Mouse (Mus musculus) stomach, embryonic 14.5 days (tissue): Measurements from ENCODE around the gene Daam1. TPM values are rescaled to one million over a fixed set of nuclear protein-coding genes. Genes with fewer than 3 reads are reported as not detected.
"Not testable (repeated sequence)": the region's sequence is repeated elsewhere in the genome, so short reads cannot be mapped to it uniquely, and the experiment has no call there.

Source experiments
- ATAC-seq: fragments of 200-750 bp; cut with Nextera tagmentation; 2 replicates; pipeline ENCODE4 v1.8.0; 2017; ENCODE audit warnings: low read depth, moderate TSS enrichment; ENCODE audit not compliant: insufficient number of reproducible peaks, insufficient read depth, low FRiP score
- H3K27ac ChIP-seq: fragments of 300-500 bp; sonication (generic); 2 replicates; pipeline ENCODE4 v1.5.1; 2014; ENCODE audit warnings: mild to moderate bottlenecking, low read length, moderate library complexity, mixed read lengths
- H3K27me3 ChIP-seq: fragments of 300-500 bp; sonication (generic); 2 replicates; pipeline ENCODE4 v1.6.1; 2014; ENCODE audit warnings: low read length, control low read depth, mixed read lengths; ENCODE audit not compliant: control insufficient read depth, insufficient read depth
- H3K36me3 ChIP-seq: fragments of 300-500 bp; sonication (generic); 2 replicates; pipeline ENCODE4 v1.6.1; 2014; ENCODE audit warnings: mild to moderate bottlenecking, control low read depth, low read length, moderate library complexity, mixed read lengths; ENCODE audit not compliant: control insufficient read depth, insufficient read depth
- H3K4me1 ChIP-seq: fragments of 300-500 bp; sonication (generic); 2 replicates; pipeline ENCODE4 v1.6.1; 2014; ENCODE audit warnings: low read length, control low read depth, mixed read lengths; ENCODE audit not compliant: control insufficient read depth, insufficient read depth
- H3K4me2 ChIP-seq: fragments of 300-500 bp; sonication (generic); replicated peaks from 2 replicates; pipeline ENCODE4 v1.6.1; 2014; ENCODE audit warnings: low read depth, low read length, control low read depth
- H3K4me3 ChIP-seq: fragments of 300-500 bp; sonication (generic); 2 replicates; pipeline ENCODE4 v1.5.1; 2014; ENCODE audit warnings: low read depth, low read length, control low read depth
- H3K9ac ChIP-seq: fragments of 300-500 bp; sonication (generic); replicated peaks from 2 replicates; pipeline ENCODE4 v1.6.1; 2014; ENCODE audit warnings: low read depth, mild to moderate bottlenecking, control low read depth, low read length, moderate library complexity, mixed read lengths
- H3K9me3 ChIP-seq: fragments of 300-500 bp; sonication (generic); 2 replicates; pipeline ENCODE4 v1.6.1; 2016; ENCODE audit warnings: low read depth, low read length, control low read depth; ENCODE audit not compliant: control insufficient read depth
- WGBS: fragments of 180-500 bp; shearing (Covaris S2); extraction: QIAGEN DNeasy Blood & Tissue Kit; methylation state at CpG from one replicate; pipeline ENCODE4 v1.1.7; 2014; 5-methylcytosine and 5-hydroxymethylcytosine counted together
- polyA plus RNA-seq: library from polyadenylated mRNA; unstranded; fragments of >200 nt; fragmentation: Nextera tagmentation; extraction: Ambion mirVana; gene quantifications from 2 replicates; pipeline ENCODE4 v1.2.1, GENCODE M21; 2014

Daam1 gene
- polyA plus RNA-seq, 1 experiment from 2014 or later, result 18.6 TPM

GRCm38 (mm10) chr12:71846416-71846815 lies 15.5 kb downstream of the Daam1 start:
- WGBS, result 95% methylated on average over 4 of the region's 4 CpGs

DNA sequence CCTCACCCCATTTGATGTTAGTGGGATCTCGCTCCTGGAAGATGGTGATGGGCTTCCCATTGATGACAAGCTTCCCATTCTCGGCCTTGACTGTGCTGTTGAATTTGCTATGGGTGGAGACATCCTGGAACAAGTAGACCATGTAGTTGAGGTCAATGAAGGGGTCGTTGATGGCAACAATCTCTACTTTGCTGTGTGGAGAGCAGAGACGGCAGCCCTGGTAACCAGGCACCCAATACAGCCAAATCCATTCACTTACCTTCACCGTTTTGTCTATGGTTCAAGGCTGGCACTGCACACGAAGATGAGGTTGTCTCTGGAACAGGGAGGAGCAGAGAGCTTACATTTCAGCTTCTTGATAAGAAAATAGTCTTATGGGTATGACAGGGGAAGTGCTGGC lies 16.1 kb downstream of the Daam1 start:
- H3K27me3 ChIP-seq, H3K9ac ChIP-seq, H3K4me3 ChIP-seq, H3K9me3 ChIP-seq, H3K36me3 ChIP-seq, H3K4me2 ChIP-seq, H3K27ac ChIP-seq, ATAC-seq: not testable (repeated sequence)
- peaks cover 12% of the 10 kb centered on the region; the same call in 1 of the 2 replicates for H3K4me1 ChIP-seq
- 91% methylated on average over 6 of the region's 6 CpGs for WGBS

More at GRCm38 (mm10) chr12:71846416-71846815, 15.5 kb downstream of the Daam1 start:
- H3K9ac ChIP-seq, H3K4me3 ChIP-seq, H3K4me2 ChIP-seq, H3K27me3 ChIP-seq, H3K36me3 ChIP-seq, ATAC-seq, H3K27ac ChIP-seq, H3K9me3 ChIP-seq: not testable (repeated sequence)
- H3K4me1 ChIP-seq, result peaks cover 18% of the 10 kb centered on the region; the same call in 1 of the 2 replicates

- Histone ChIP-seq H3K4me3 (no peak overlapping the region), H3K4me2 (no peak overlapping the region), H3K9me3 (no peaks in the 10 kb centered on the region), H3K9ac (no peak overlapping the region), H3K27me3 (no peaks in the 10 kb centered on the region), H3K4me1 (peaks cover 6% of the 10 kb centered on the region; the same call in 1 of the 2 replicates), H3K36me3 (no peaks in the 10 kb centered on the region), H3K27ac (no peak overlapping the region)
- 65% methylated on average over 5 of the region's 5 CpGs for WGBS
- ATAC-seq, result no peak
Observed at GRCm38 (mm10) chr12:71847617-71848016, 16.7 kb downstream of the Daam1 start.

DNA sequence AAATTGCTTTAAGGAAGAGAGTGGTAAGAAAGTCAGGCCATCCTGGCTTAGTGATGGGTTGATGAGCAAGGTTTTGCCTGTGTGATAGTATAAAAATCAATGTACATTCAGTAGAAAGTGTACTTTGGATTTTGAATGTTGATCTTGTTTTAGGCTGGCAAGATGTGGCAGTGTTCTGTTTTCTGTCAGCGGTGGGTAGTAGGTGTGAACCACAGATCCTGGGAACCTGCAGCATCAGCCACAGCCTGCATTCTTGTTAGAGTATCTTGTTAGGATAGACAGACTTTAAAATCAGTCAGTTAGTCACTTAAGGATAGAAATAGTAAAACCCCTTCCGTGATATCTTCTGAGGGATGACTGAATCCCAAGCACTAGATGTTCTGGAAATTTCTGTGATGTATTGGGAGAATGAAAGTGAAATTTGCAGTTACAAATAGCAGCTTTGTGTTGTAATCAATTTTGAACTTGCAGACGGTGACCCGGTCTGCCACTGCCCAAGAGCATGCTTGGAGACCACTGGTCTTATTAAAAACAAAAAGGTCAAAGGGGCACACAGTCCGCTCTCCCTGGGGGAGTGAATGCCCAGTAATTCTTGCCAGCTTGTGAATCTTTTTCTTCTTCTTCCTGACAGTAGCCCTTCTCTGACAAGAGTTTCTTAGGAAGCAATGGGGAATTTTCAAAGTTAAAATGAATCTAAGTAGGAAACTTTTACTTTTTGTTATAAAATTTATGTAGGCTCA lies 17.3 kb downstream of the Daam1 start:
- no peak overlapping the region for H3K9ac ChIP-seq
- no peaks in the 10 kb centered on the region for H3K9me3 ChIP-seq
- H3K4me1 ChIP-seq, result peaks cover 5% of the 10 kb centered on the region; the same call in 1 of the 2 replicates
- no peak for ATAC-seq
- no peaks in the 10 kb centered on the region for H3K36me3 ChIP-seq
- H3K27ac ChIP-seq, result no peak overlapping the region
- H3K27me3 ChIP-seq, result no peaks in the 10 kb centered on the region
- WGBS, result 45% methylated on average over 5 of the region's 5 CpGs
- no peak overlapping the region for H3K4me2 ChIP-seq
- no peak overlapping the region for H3K4me3 ChIP-seq

GRCm38 (mm10) chr12:71849051-71849450 lies 18.2 kb downstream of the Daam1 start:
- H3K9ac ChIP-seq, result no peak overlapping the region
- H3K4me2 ChIP-seq, result no peak overlapping the region
- no peaks in the 10 kb centered on the region for H3K27me3 ChIP-seq
- no peak overlapping the region for H3K27ac ChIP-seq
- H3K36me3 ChIP-seq, result no peaks in the 10 kb centered on the region
- no peak for ATAC-seq
- peaks cover 5% of the 10 kb centered on the region; the same call in 1 of the 2 replicates for H3K4me1 ChIP-seq
- H3K4me3 ChIP-seq, result no peak overlapping the region
- 94% methylated on average over 7 of the region's 7 CpGs for whole genome bisulfite sequencing
- no peaks in the 10 kb centered on the region for H3K9me3 ChIP-seq

- Histone ChIP-seq H3K4me1 (peaks cover 7% of the 10 kb centered on the region; the same call in 1 of the 2 replicates), H3K36me3 (no peaks in the 10 kb centered on the region), H3K4me2 (no peak overlapping the region), H3K27me3 (no peaks in the 10 kb centered on the region), H3K9ac (no peak overlapping the region), H3K4me3 (no peak overlapping the region), H3K27ac (no peak overlapping the region), H3K9me3 (no peaks in the 10 kb centered on the region)
- 34% methylated on average over 5 of the region's 5 CpGs for WGBS
- ATAC-seq, result no peak
Observed at GRCm38 (mm10) chr12:71850135-71850534, 19.3 kb downstream of the Daam1 start.

DNA sequence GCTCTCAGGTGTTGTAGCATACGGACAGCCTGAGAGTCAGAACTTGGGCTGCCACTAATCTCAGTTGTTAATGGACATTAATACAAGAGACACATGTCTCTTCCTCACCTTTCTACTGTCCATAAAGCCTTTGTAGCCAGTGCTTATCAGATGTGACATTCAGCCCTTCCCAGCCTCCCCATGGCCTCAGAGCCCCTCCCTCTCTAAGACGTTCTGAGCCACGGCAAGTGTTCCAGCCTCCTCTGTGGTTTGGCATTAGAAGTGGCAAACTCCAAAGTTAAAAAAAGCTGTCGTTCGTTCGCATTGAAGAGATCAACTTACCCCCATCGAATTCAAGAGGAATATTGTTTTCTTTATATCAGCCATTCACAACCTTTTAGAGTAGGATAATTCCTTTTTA lies 21.8 kb downstream of the Daam1 start:
- Histone ChIP-seq H3K4me2 (no peak overlapping the region), H3K9me3 (no peaks in the 10 kb centered on the region), H3K27me3 (no peaks in the 10 kb centered on the region), H3K36me3 (no peaks in the 10 kb centered on the region), H3K4me1 (peaks cover 24% of the 10 kb centered on the region), H3K4me3 (no peak overlapping the region), H3K9ac (no peak overlapping the region), H3K27ac (no peak overlapping the region)
- no peak for ATAC-seq
- WGBS, result 64% methylated on average over 7 of the region's 7 CpGs

GRCm38 (mm10) chr12:71853694-71854093 lies 22.8 kb downstream of the Daam1 start:
- H3K9ac ChIP-seq, result no peak overlapping the region
- H3K4me1 ChIP-seq, result peaks cover 21% of the 10 kb centered on the region
- no peaks in the 10 kb centered on the region for H3K36me3 ChIP-seq
- H3K4me2 ChIP-seq, result no peak overlapping the region
- no peak for ATAC-seq
- no peaks in the 10 kb centered on the region for H3K9me3 ChIP-seq
- no peak overlapping the region for H3K27ac ChIP-seq
- no peaks in the 10 kb centered on the region for H3K27me3 ChIP-seq
- 52% methylated on average over 3 of the region's 3 CpGs for WGBS
- no peak overlapping the region for H3K4me3 ChIP-seq

DNA sequence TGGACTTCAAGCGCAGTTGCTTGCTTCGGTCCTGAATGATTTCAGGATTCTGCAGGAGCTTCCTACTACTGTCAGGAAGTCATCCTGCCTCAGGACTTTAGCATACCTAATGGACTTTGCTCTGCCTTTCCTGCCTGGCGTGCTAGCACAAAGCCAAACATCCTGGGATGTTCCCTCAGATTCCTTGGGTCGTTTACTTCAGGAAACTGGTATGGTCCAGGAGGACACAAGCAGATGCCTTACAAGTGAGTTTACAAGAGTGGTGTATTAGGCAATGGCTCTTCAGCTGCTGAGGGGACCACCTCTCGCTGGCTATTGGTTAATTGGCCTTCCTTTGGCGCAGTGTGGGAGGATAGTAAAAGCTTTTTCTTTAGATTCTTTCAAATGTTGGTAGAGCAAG lies 23.3 kb downstream of the Daam1 start:
- no peak for ATAC-seq
- Histone ChIP-seq H3K4me3 (no peak overlapping the region), H3K27ac (no peak overlapping the region), H3K36me3 (no peaks in the 10 kb centered on the region), H3K9ac (no peak overlapping the region), H3K9me3 (no peaks in the 10 kb centered on the region), H3K4me1 (peaks cover 21% of the 10 kb centered on the region), H3K27me3 (no peaks in the 10 kb centered on the region), H3K4me2 (no peak overlapping the region)
- WGBS, result 68% methylated on average over 6 of the region's 6 CpGs
